Mouse (Mus musculus) brain, embryonic 14.5 days (tissue): ENCODE measurements at regions not wholly inside any gene's neighbourhood (a gene's known extent, or its start where the extent isn't known, plus 50 kb on each side); places are given as distances from the start of the nearest gene placed in this dataset.
"Not testable (repeated sequence)": the region's sequence is repeated elsewhere in the genome, so short reads cannot be mapped to it uniquely, and the experiment has no call there.

Experiments
- DNase-seq: peaks from one replicate; pipeline ENCODE4 v3.0.0-alpha.2; 2011; ENCODE audit warnings: low read depth
- CTCF ChIP-seq: fragments of 200-500 bp; IDR thresholded peaks from 2 replicates; pipeline ENCODE4 v1.5.1; 2012; ENCODE audit warnings: inconsistent platforms, mild to moderate bottlenecking, moderate library complexity, borderline replicate concordance; ENCODE audit not compliant: insufficient read depth, insufficient read length; ENCODE audit errors: extremely low read depth
- POLR2A ChIP-seq: fragments of 200-500 bp; IDR thresholded peaks from 2 replicates; pipeline ENCODE4 v1.6.1; 2012; ENCODE audit warnings: mild to moderate bottlenecking, inconsistent platforms, borderline replicate concordance; ENCODE audit not compliant: poor library complexity, insufficient read depth, insufficient read length, severe bottlenecking; ENCODE audit errors: extremely low read depth

GRCm38 (mm10) chr8:26608588-26608987 lies 368.5 kb upstream of the Zfp703 start:
- TF ChIP-seq CTCF (no peak), POLR2A (no peak)
- no peak for DNase-seq

- TF ChIP-seq POLR2A (no peak), CTCF (no peak)
- no peak for DNase-seq
These were observed 365.0 kb upstream of the Zfp703 start for GRCm38 (mm10) chr8:26612153-26612552.

- TF ChIP-seq CTCF: no peak
- no peak for TF ChIP-seq POLR2A
- peak; percentile 66 for DNase-seq
These were observed 354.6 kb upstream of the Zfp703 start for GRCm38 (mm10) chr8:26622311-26623052.

- TF ChIP-seq POLR2A (no peak), CTCF (no peak)
These were observed 350.9 kb upstream of the Zfp703 start for GRCm38 (mm10) chr8:26626186-26626585.

GRCm38 (mm10) chr8:26626651-26627077 lies 350.5 kb upstream of the Zfp703 start:
- TF ChIP-seq POLR2A: no peak
- TF ChIP-seq CTCF: no peak
- peak; percentile 13 for DNase-seq

More at GRCm38 (mm10) chr8:26626186-26626585, 350.9 kb upstream of the Zfp703 start:
- DNase-seq: peak; percentile 43

GRCm38 (mm10) chr8:26627191-26627891 lies 349.8 kb upstream of the Zfp703 start:
- peak; percentile 79 for DNase-seq
- TF ChIP-seq CTCF (no peak), POLR2A (no peak)

GRCm38 (mm10) chr8:26630544-26630943 lies 346.6 kb upstream of the Zfp703 start:
- no peak for DNase-seq
- TF ChIP-seq POLR2A: no peak
- no peak for TF ChIP-seq CTCF

GRCm38 (mm10) chr8:26635701-26636100 lies 341.4 kb upstream of the Zfp703 start:
- TF ChIP-seq CTCF: no peak
- no peak for DNase-seq

GRCm38 (mm10) chr8:26645375-26645774 lies 331.8 kb upstream of the Zfp703 start:
- DNase-seq: not testable (repeated sequence)

GRCm38 (mm10) chr8:26650287-26650686 lies 326.8 kb upstream of the Zfp703 start:
- no peak for TF ChIP-seq POLR2A
- TF ChIP-seq CTCF: no peak
- no peak for DNase-seq

GRCm38 (mm10) chr8:26655897-26656296 lies 321.2 kb upstream of the Zfp703 start:
- no peak for TF ChIP-seq POLR2A
- TF ChIP-seq CTCF: no peak
- no peak for DNase-seq
